Mouse (Mus musculus) neutrophil, adult 59 days (primary cell): ENCODE measurements around the gene Dmxl2. TPM values are rescaled to one million over a fixed set of nuclear protein-coding genes. Genes with fewer than 3 reads are reported as not detected.

Experiments used
- total RNA-seq, 2 experiments: library from RNA; stranded (reverse); gene quantifications; 1 replicate in 1 of 2; 2 replicates in 1 of 2; pipeline ENCODE4 v1.2.4; 2023

The Dmxl2 gene
- 100 to 1,000 TPM; 111 to 116 TPM for total RNA-seq

GRCm38 (mm10) chr9:54501453-54502110, at the start of gene Dmxl2:
Dmxl2 (minus strand) TSS chr9:54501626.

GRCm38 (mm10) chr9:54538684-54539083, 37.3 kb upstream of the Dmxl2 start, which contains the start of gene Sh2d7:
Sh2d7 (plus strand) TSS chr9:54538984.

Other genes with a start within 250 kb of the Dmxl2 start
- gene Cyp19a1, start 233.5 kb downstream of the Dmxl2 start, total RNA-seq, result not detected
- not detected for gene Gldn, start 215.1 kb downstream of the Dmxl2 start, total RNA-seq
- not detected for gene Sh2d7, start 37.4 kb upstream of the Dmxl2 start, total RNA-seq
- gene Cib2, start 58.6 kb upstream of the Dmxl2 start, total RNA-seq, result 10 to 100 TPM; 12.3 to 18.7 TPM
- gene Idh3a, start 84.7 kb upstream of the Dmxl2 start, total RNA-seq, result 10 to 100 TPM; 17.0 to 21.1 TPM
- gene Acsbg1, start 160.2 kb upstream of the Dmxl2 start, total RNA-seq, result under 1 TPM in 1 of 2 experiments, not detected in 1; 0.84 TPM
- 1 to 10 TPM; 1.7 to 3.2 TPM for gene Dnaja4, start 197.2 kb upstream of the Dmxl2 start, total RNA-seq
- 10 to 100 TPM; 30.3 to 33.8 TPM for gene Wdr61, start 232.9 kb upstream of the Dmxl2 start, total RNA-seq